Mouse (Mus musculus) heart, embryonic 15.5 days (tissue): ENCODE measurements at regions not wholly inside any gene's neighbourhood (a gene's known extent, or its start where the extent isn't known, plus 50 kb on each side); places are given as distances from the start of the nearest gene placed in this dataset.

Experiments
- ATAC-seq: fragments of 200-750 bp; cut with Nextera tagmentation; replicated peaks from 2 replicates; pipeline ENCODE4 v1.8.0; 2017; ENCODE audit warnings: low read depth, moderate TSS enrichment; ENCODE audit not compliant: insufficient number of reproducible peaks, insufficient read depth, low FRiP score
- H3K27ac ChIP-seq: fragments of 300-500 bp; sonication (generic); 2 replicates; pipeline ENCODE4 v1.5.1; 2015; ENCODE audit warnings: mild to moderate bottlenecking, inconsistent platforms
- H3K27me3 ChIP-seq: fragments of 300-500 bp; sonication (generic); 2 replicates; pipeline ENCODE4 v1.6.1; 2015; ENCODE audit warnings: inconsistent platforms
- H3K36me3 ChIP-seq: fragments of 300-500 bp; sonication (generic); 2 replicates; pipeline ENCODE4 v1.6.1; 2015; ENCODE audit warnings: mild to moderate bottlenecking, inconsistent platforms
- H3K4me1 ChIP-seq: fragments of 300-500 bp; sonication (generic); replicated peaks from 2 replicates; pipeline ENCODE4 v1.6.1; 2015; ENCODE audit warnings: inconsistent platforms
- H3K4me2 ChIP-seq: fragments of 300-500 bp; sonication (generic); 2 replicates; pipeline ENCODE4 v1.6.1; 2015; ENCODE audit warnings: inconsistent platforms, mild to moderate bottlenecking, moderate library complexity
- H3K4me3 ChIP-seq: fragments of 300-500 bp; sonication (generic); 2 replicates; pipeline ENCODE4 v1.5.1; 2015; ENCODE audit warnings: mild to moderate bottlenecking, inconsistent platforms
- H3K9ac ChIP-seq: fragments of 300-500 bp; sonication (generic); 2 replicates; pipeline ENCODE4 v1.6.1; 2015; ENCODE audit warnings: mild to moderate bottlenecking, inconsistent platforms
- H3K9me3 ChIP-seq: fragments of 300-500 bp; sonication (generic); replicated peaks from 2 replicates; pipeline ENCODE4 v1.6.1; 2016; ENCODE audit warnings: inconsistent platforms
- WGBS: fragments of 180-500 bp; shearing (Covaris S2); methylation state at CpG from one replicate; pipeline ENCODE4 v1.1.7; 2015; ENCODE audit warnings: mixed read lengths; 5-methylcytosine and 5-hydroxymethylcytosine counted together

DNA sequence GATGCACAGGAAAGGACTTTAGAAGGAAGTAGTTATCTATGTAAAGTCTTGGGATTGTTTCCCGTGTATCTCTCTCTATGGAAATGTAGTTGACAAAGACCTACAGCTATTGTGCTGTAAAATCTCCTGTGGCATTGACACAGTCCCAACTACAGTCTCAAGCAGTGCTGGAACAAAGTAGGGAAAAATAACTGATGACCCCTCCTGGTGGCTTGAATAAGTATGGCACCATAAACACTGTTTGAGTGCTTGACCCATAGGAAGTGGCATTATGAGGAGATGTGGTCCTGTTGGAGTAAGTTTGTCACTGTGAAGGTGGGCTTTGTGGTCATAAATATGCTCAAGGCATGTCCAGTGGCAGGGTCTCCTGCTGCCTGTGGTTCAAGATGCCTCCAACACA is 928.4 kb upstream of the Mms22l start:
- no peaks in the 10 kb centered on the region for H3K27me3 ChIP-seq
- no peak overlapping the region for H3K4me2 ChIP-seq
- H3K4me1 ChIP-seq, result no peaks in the 10 kb centered on the region
- WGBS, result 43% methylated on average over 1 of the region's 1 CpGs
- H3K9ac ChIP-seq, result no peak overlapping the region
- H3K9me3 ChIP-seq, result no peaks in the 10 kb centered on the region
- ATAC-seq, result no peak
- H3K36me3 ChIP-seq, result no peaks in the 10 kb centered on the region
- no peak overlapping the region for H3K27ac ChIP-seq
- no peak overlapping the region for H3K4me3 ChIP-seq

DNA sequence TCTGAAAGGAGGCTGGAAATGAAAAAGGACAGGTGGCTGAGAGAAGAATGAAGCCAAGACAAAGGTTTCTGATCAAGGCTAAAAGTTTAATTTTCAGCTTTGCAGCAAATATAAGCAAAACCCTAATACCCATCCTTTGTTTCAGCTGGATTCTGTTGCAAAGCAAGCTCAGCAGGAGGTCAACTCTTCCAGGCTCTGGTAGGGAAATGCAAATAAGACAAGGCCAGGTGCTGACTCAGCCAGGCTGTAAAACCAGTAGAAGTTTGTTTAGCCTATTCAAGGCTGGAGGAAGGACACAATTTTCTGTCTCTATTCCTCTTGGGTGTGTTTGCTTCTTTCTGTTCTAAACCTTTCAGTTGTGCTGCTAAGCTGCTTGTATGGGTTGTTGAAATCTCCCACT is 923.2 kb upstream of the Mms22l start:
- Histone ChIP-seq H3K4me2 (no peak overlapping the region), H3K4me3 (no peak overlapping the region), H3K36me3 (no peaks in the 10 kb centered on the region), H3K27ac (no peak overlapping the region), H3K4me1 (no peaks in the 10 kb centered on the region), H3K27me3 (no peaks in the 10 kb centered on the region), H3K9me3 (no peaks in the 10 kb centered on the region), H3K9ac (no peak overlapping the region)
- ATAC-seq, result no peak

DNA sequence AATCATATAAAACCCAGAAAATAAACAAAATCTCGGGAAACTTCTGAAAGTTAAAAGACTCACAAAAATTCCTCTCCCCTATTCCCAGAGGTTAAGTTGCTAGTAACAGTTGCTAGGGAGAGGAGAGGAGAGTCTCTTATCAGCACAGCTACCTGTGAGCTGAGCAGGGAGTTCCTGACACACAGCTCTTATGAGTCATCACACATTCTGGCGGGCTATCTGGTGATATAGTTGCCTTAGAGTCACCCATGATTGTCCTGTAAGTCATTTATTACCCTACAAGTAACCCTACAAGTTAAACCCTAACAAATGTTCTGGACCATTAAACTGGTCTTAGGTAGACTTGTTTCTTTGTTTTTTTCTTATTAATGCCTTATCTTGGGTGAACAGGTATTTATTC is 908.8 kb upstream of the Mms22l start:
- 12% methylated on average over 2 of the region's 2 CpGs for WGBS
- H3K4me1 ChIP-seq, result no peaks in the 10 kb centered on the region
- no peak overlapping the region for H3K4me3 ChIP-seq
- no peak overlapping the region for H3K9ac ChIP-seq
- no peaks in the 10 kb centered on the region for H3K27me3 ChIP-seq
- no peaks in the 10 kb centered on the region for H3K9me3 ChIP-seq
- no peak overlapping the region for H3K27ac ChIP-seq
- no peak overlapping the region for H3K4me2 ChIP-seq
- no peak for ATAC-seq
- H3K36me3 ChIP-seq, result no peaks in the 10 kb centered on the region

- Histone ChIP-seq H3K9ac (no peak overlapping the region), H3K4me2 (no peak overlapping the region), H3K4me1 (no peaks in the 10 kb centered on the region), H3K27me3 (no peaks in the 10 kb centered on the region), H3K36me3 (no peaks in the 10 kb centered on the region), H3K4me3 (no peak overlapping the region), H3K9me3 (no peaks in the 10 kb centered on the region), H3K27ac (no peak overlapping the region)
- WGBS, result 63% methylated on average over 3 of the region's 3 CpGs
- no peak for ATAC-seq
Measured at GRCm38 (mm10) chr4:23590883-23591282, 905.4 kb upstream of the Mms22l start.

- no peaks in the 10 kb centered on the region for H3K4me1 ChIP-seq
- ATAC-seq, result no peak
- 82% methylated on average over 2 of the region's 2 CpGs for WGBS
- H3K27ac ChIP-seq, result no peak overlapping the region
- H3K9ac ChIP-seq, result no peak overlapping the region
- no peaks in the 10 kb centered on the region for H3K36me3 ChIP-seq
- no peaks in the 10 kb centered on the region for H3K27me3 ChIP-seq
- H3K4me2 ChIP-seq, result no peak overlapping the region
- H3K4me3 ChIP-seq, result no peak overlapping the region
- H3K9me3 ChIP-seq, result no peaks in the 10 kb centered on the region
Measured at GRCm38 (mm10) chr4:23591593-23591992, 904.7 kb upstream of the Mms22l start.

- H3K9ac ChIP-seq, result no peak overlapping the region
- ATAC-seq, result no peak
Measured at GRCm38 (mm10) chr4:23600070-23600469, 896.2 kb upstream of the Mms22l start.

GRCm38 (mm10) chr4:23601426-23602293 is 894.6 kb upstream of the Mms22l start:
- Histone ChIP-seq H3K9me3 (no peaks in the 10 kb centered on the region), H3K27ac (no peak overlapping the region), H3K27me3 (no peaks in the 10 kb centered on the region), H3K36me3 (no peaks in the 10 kb centered on the region), H3K4me2 (no peak overlapping the region; the same call in 1 of the 2 replicates), H3K4me1 (no peaks in the 10 kb centered on the region), H3K4me3 (no peak overlapping the region), H3K9ac (no peak overlapping the region)
- no peak for ATAC-seq
- 35% methylated on average over 13 of the region's 13 CpGs for WGBS

More at GRCm38 (mm10) chr4:23600070-23600469, 896.2 kb upstream of the Mms22l start:
- Histone ChIP-seq H3K36me3 (no peaks in the 10 kb centered on the region), H3K27ac (no peak overlapping the region), H3K4me3 (no peak overlapping the region), H3K4me2 (no peak overlapping the region), H3K27me3 (no peaks in the 10 kb centered on the region), H3K9me3 (no peaks in the 10 kb centered on the region), H3K4me1 (no peaks in the 10 kb centered on the region)
- 74% methylated on average over 2 of the region's 2 CpGs for WGBS

- Histone ChIP-seq H3K36me3 (no peaks in the 10 kb centered on the region), H3K9ac (no peak overlapping the region), H3K27ac (no peak overlapping the region), H3K4me3 (no peak overlapping the region), H3K4me1 (no peaks in the 10 kb centered on the region), H3K9me3 (no peaks in the 10 kb centered on the region), H3K4me2 (no peak overlapping the region), H3K27me3 (no peaks in the 10 kb centered on the region)
- WGBS, result 81% methylated on average over 9 of the region's 9 CpGs
- ATAC-seq, result no peak
Measured at GRCm38 (mm10) chr4:23602294-23602932, 893.8 kb upstream of the Mms22l start.

- no peak for ATAC-seq
- Histone ChIP-seq H3K27ac (no peak overlapping the region), H3K4me3 (no peak overlapping the region), H3K9ac (no peak overlapping the region), H3K27me3 (no peaks in the 10 kb centered on the region), H3K4me1 (no peaks in the 10 kb centered on the region), H3K9me3 (no peaks in the 10 kb centered on the region), H3K36me3 (no peaks in the 10 kb centered on the region), H3K4me2 (no peak overlapping the region)
- 65% methylated on average over 3 of the region's 3 CpGs for WGBS
Measured at GRCm38 (mm10) chr4:23607348-23607747, 888.9 kb upstream of the Mms22l start.

DNA sequence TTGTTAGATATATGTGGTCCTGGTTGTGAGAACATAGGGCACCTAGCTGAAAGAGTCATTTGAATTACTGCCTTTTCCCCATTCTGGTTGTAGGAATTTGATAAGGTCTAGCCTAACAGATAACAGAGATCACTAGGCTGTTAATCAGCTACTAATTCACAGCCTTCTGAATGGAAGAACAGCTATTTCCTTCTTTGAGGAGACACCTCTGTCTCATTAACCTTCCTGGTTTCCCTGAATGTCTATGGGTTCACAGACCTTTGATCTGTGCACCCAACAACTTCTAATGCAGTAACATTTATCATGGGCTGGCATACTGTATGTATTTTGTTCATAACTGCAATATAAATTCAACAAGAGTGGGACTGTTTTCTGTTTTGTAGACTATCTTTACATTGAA is 875.0 kb upstream of the Mms22l start:
- Histone ChIP-seq H3K9me3 (no peaks in the 10 kb centered on the region), H3K4me1 (no peaks in the 10 kb centered on the region), H3K4me3 (no peak overlapping the region), H3K27ac (no peak overlapping the region), H3K36me3 (no peaks in the 10 kb centered on the region), H3K27me3 (no peaks in the 10 kb centered on the region), H3K4me2 (no peak overlapping the region), H3K9ac (no peak overlapping the region)
- ATAC-seq, result no peak

- ATAC-seq, result no peak
Measured at GRCm38 (mm10) chr4:23622231-23622630, 874.0 kb upstream of the Mms22l start.

More at GRCm38 (mm10) chr4:23622231-23622630, 874.0 kb upstream of the Mms22l start:
- no peak overlapping the region for H3K27ac ChIP-seq
- no peak overlapping the region for H3K9ac ChIP-seq
- no peaks in the 10 kb centered on the region for H3K36me3 ChIP-seq
- no peak overlapping the region for H3K4me2 ChIP-seq
- no peaks in the 10 kb centered on the region for H3K27me3 ChIP-seq
- no peaks in the 10 kb centered on the region for H3K9me3 ChIP-seq
- H3K4me3 ChIP-seq, result no peak overlapping the region
- H3K4me1 ChIP-seq, result no peaks in the 10 kb centered on the region
